Mouse (Mus musculus) ES-E14 (cell line): ENCODE data around the gene Mfsd4a. TPM values are rescaled to one million over a fixed set of nuclear protein-coding genes. Genes with fewer than 3 reads are reported as not detected.

Experiments used
- DNase-seq: peaks from one replicate; pipeline ENCODE4 v3.0.0-alpha.2; 2013; ENCODE audit warnings: low read depth, low spot score
- H3K27ac ChIP-seq: 2 replicates; pipeline ENCODE4 v1.5.1; 2012; ENCODE audit warnings: low read depth, mild to moderate bottlenecking, low read length, moderate library complexity, mixed read lengths; ENCODE audit not compliant: poor library complexity, insufficient read depth, severe bottlenecking
- H3K36me3 ChIP-seq: 2 replicates; pipeline ENCODE4 v1.6.1; 2012; ENCODE audit warnings: mild to moderate bottlenecking, low read length, moderate library complexity, mixed read lengths; ENCODE audit not compliant: control insufficient read depth, poor library complexity, insufficient read depth, severe bottlenecking
- H3K4me1 ChIP-seq, 2 experiments: fragments of 150-350 bp in 1 of 2; sonication (generic) in 1 of 2; 2 replicates each; pipeline ENCODE4 v1.6.1; 2012; ENCODE audit warnings: low read length in 2 of 2, mild to moderate bottlenecking in 1 of 2, mixed read lengths in 1 of 2; ENCODE audit not compliant: control insufficient read depth in 2 of 2, insufficient read depth in 2 of 2, poor library complexity in 1 of 2
- H3K4me3 ChIP-seq, 2 experiments: fragments of 150-350 bp in 1 of 2; sonication (generic) in 1 of 2; 2 replicates each; pipeline ENCODE4 v1.5.1; 2012; ENCODE audit warnings: low read length in 2 of 2, low read depth in 1 of 2, mild to moderate bottlenecking in 1 of 2, mixed read lengths in 1 of 2; ENCODE audit not compliant: insufficient read depth in 1 of 2, poor library complexity in 1 of 2, severe bottlenecking in 1 of 2
- H3K9ac ChIP-seq: 2 replicates; pipeline ENCODE4 v1.6.1; 2012; ENCODE audit warnings: low read depth, mild to moderate bottlenecking, low read length, mixed read lengths; ENCODE audit not compliant: poor library complexity, insufficient read depth, severe bottlenecking
- H3K9me3 ChIP-seq: fragments of 150-350 bp; sonication (generic); 2 replicates; pipeline ENCODE4 v1.6.1; 2012; ENCODE audit warnings: low read depth, mild to moderate bottlenecking, low read length; ENCODE audit not compliant: control insufficient read depth, insufficient read depth
- CHD2 ChIP-seq: IDR thresholded peaks from 2 replicates; pipeline ENCODE4 v1.6.1; 2014; ENCODE audit warnings: mild to moderate bottlenecking, low read depth, low read length, inconsistent platforms
- HCFC1 ChIP-seq: IDR thresholded peaks from 2 replicates; pipeline ENCODE4 v1.6.1; 2012; ENCODE audit warnings: low read length, inconsistent platforms, borderline replicate concordance; ENCODE audit not compliant: insufficient read depth
- MAFK ChIP-seq: IDR thresholded peaks from 2 replicates; pipeline ENCODE4 v1.6.1; 2014; ENCODE audit warnings: mild to moderate bottlenecking, low read depth, low read length, inconsistent platforms; ENCODE audit not compliant: insufficient read depth
- ZC3H11A ChIP-seq: IDR thresholded peaks from 2 replicates; pipeline ENCODE4 v1.6.1; 2012; ENCODE audit warnings: low read depth, mild to moderate bottlenecking, inconsistent platforms, low read length, borderline replicate concordance
- ZNF384 ChIP-seq: IDR thresholded peaks from 2 replicates; pipeline ENCODE4 v1.6.1; 2012; ENCODE audit warnings: low read depth, low read length, inconsistent platforms
- in situ Hi-C, 2 experiments: fragments of 600-800 bp; cut with MboI; formaldehyde crosslinking; loops; one replicate each; pipeline ENCODE4 v1.15.1; 2025; ENCODE audit warnings: low sequenced_read_pairs in 2 of 2, inconsistent platforms in 1 of 2; ENCODE audit not compliant: unreplicated experiment in 2 of 2
- total RNA-seq: library from RNA; depleted of rRNA; stranded (reverse); fragments of 300-350 nt; gene quantifications from 2 replicates; pipeline ENCODE4 v1.2.3, GENCODE M21; 2012

Gene Mfsd4a
- total RNA-seq, 1 experiment: 2.4 TPM

DNA sequence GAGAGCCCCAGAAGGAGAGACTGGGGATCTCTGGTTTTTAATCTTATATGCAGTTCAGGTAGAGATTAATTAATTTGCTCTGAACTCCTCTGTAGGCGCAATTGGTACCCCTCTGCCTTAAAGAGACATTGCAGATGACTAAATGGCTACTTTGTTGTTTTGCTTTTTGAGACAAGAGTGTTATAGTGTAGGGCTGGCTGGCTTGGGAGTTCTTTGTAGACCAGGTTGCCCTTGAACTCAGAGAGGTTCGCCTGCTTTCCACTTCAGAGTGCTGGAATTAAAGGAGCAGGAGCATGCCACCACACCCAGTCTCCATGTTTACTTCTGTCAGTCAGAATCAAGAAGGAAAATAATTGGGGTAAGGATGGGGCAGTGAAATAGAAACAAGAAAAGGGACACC lies 64.8 kb downstream of the Mfsd4a start:
- H3K27ac ChIP-seq: no peak overlapping the region
- in situ Hi-C loops: no loop called here
- H3K9me3 ChIP-seq: no peaks in the 10 kb centered on the region
- no peaks in the 10 kb centered on the region for H3K4me1 ChIP-seq
- no peak for DNase-seq
- no peak overlapping the region for H3K4me3 ChIP-seq
- H3K36me3 ChIP-seq: no peaks in the 10 kb centered on the region
- H3K9ac ChIP-seq: no peak overlapping the region
- TF ChIP-seq HCFC1 (no peak), CHD2 (no peak), MAFK (no peak), ZC3H11A (no peak), ZNF384 (no peak)

DNA sequence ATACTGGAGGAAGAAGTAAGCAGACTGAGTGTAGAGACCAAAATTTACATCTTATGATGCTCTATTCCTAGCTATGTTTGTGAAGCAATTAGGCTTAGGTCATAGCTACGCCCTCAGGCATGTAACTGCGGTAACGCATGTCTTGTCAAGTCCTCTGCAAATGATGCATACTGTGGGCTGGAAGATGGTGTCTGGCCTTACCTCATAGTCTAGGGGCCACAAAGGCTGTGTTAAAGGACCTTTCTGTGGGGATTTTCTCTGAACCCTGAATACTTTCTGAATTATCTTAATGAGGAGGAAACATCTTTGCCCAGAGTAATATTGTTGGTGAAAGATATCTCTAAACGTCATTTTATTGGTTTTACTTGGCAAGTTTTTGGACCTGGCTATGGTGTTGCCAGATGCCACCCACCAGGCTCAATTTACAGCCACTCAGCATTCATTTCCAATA lies 66.0 kb downstream of the Mfsd4a start:
- H3K9me3 ChIP-seq: no peaks in the 10 kb centered on the region
- H3K4me3 ChIP-seq: no peak overlapping the region
- in situ Hi-C loops: no loop called here
- no peaks in the 10 kb centered on the region for H3K36me3 ChIP-seq
- H3K9ac ChIP-seq: no peak overlapping the region
- H3K27ac ChIP-seq: no peak overlapping the region
- DNase-seq: no peak
- no peaks in the 10 kb centered on the region for H3K4me1 ChIP-seq
- no peak for TF ChIP-seq ZNF384
- no peak for TF ChIP-seq HCFC1
- no peak for TF ChIP-seq CHD2
- TF ChIP-seq MAFK: no peak
- no peak for TF ChIP-seq ZC3H11A

DNA sequence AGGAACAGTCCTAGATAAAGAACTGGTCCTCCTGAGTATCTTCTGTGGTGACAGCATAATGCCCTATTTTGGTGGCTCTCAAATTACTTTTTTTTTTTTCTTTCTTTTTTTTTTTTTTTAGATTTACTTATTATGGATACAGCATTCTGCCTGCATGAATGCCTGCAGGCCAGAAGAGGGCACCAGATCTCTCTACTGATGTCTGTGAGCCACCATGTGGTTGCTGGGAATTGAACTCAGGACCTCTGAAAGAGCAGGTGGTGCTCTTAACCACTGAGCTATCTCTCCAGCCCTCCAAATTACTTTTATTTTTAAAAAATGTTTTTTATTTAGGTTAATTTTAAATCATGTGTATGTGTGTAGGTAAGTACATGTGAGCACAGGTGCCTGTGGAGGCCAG lies 67.4 kb downstream of the Mfsd4a start:
- no peak overlapping the region for H3K9ac ChIP-seq
- no peak for DNase-seq
- no peaks in the 10 kb centered on the region for H3K9me3 ChIP-seq
- in situ Hi-C loops: no loop called here
- TF ChIP-seq ZC3H11A (no peak), MAFK (no peak), CHD2 (no peak), HCFC1 (no peak), ZNF384 (peak; percentile 92)
- H3K27ac ChIP-seq: no peak overlapping the region
- H3K36me3 ChIP-seq: no peaks in the 10 kb centered on the region
- no peak overlapping the region for H3K4me3 ChIP-seq
- no peaks in the 10 kb centered on the region for H3K4me1 ChIP-seq

DNA sequence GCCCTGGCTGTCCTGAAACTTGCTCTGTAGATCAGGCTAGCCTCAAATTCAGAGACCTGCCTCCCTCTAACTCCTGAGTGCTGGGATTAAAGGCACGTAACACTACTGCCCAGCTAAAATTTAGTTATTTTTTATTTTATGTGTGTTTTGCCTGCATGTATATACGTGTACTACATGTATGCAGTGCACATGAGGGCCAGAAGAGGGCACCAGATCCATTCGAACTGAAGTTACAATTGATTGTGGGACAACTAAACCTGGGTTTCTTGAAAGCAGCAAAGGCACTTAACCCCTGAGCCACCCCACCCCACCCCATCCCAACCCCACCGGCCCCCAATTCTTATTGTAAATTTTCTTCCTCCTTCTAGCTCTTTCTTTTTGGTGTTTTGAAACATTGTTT lies 72.8 kb downstream of the Mfsd4a start:
- no peak overlapping the region for H3K27ac ChIP-seq
- in situ Hi-C loops: loop anchor here in 1 of 2 experiments (10.0 kb wide), 1 partner anchor 50 kb away; no protein-coding TSS in a partner anchor
- H3K9ac ChIP-seq: no peak overlapping the region
- DNase-seq: peak; percentile 47
- H3K9me3 ChIP-seq: no peaks in the 10 kb centered on the region
- H3K4me1 ChIP-seq: no peaks in the 10 kb centered on the region
- H3K36me3 ChIP-seq: no peaks in the 10 kb centered on the region
- TF ChIP-seq CHD2 (no peak), ZNF384 (no peak), ZC3H11A (peak; percentile 71; the same call in 1 of the 2 replicates)
- no peak overlapping the region for H3K4me3 ChIP-seq

DNA sequence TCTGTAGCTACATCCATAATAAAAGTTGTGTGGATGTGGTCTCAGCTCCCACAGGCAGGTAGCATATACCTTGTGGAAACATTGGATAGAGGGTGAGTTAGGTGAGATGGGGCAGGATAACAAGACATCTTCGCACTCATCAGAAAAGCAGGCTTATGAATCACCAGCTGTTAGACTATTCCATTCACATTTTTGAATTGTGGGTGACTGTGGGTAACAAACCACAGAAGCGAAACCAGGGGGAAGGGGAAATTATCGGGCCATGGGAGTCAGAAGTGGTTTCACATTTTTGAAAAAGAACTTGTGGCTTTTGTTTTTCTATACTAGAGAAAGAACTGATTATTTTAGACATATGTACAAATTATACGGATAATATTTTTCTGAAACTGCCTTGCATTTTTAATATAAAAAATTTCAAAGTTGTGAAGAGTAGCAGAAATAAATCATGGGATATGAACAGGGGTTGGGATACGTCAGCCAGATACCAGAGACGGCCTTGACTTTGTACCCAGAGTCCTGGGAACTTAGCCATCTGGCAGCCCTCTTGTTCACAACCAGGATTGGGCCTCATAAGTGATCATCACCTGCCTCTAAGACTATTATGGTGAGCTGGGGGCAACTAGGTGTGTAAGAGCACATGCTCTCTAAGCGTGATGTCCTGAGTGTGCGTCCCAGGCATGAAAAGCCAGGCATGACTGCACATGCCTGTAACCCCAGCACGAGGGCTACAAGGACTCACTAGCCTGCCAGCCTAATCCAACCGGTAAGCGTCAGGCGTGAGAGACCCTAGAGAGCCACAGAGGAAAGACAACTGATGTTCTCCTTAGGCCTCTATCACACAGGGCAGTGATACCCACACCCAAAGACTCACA lies 74.5 kb downstream of the Mfsd4a start:
- DNase-seq: no peak
- TF ChIP-seq HCFC1 (no peak), ZNF384 (no peak), MAFK (no peak), ZC3H11A (no peak), CHD2 (no peak)
- in situ Hi-C loops: loop anchor here in 1 of 2 experiments (10.0 kb wide), 1 partner anchor 51 kb away; no protein-coding TSS in a partner anchor
- H3K9me3 ChIP-seq: no peaks in the 10 kb centered on the region
- H3K36me3 ChIP-seq: no peaks in the 10 kb centered on the region
- H3K27ac ChIP-seq: no peak overlapping the region
- H3K9ac ChIP-seq: no peak overlapping the region
- H3K4me3 ChIP-seq: no peak overlapping the region
- no peaks in the 10 kb centered on the region for H3K4me1 ChIP-seq
